Mouse (Mus musculus) left cerebral cortex, postnatal 10 days (tissue): ENCODE data around the gene Cabp4. TPM values are rescaled to one million over a fixed set of nuclear protein-coding genes. Genes with fewer than 3 reads are reported as not detected.

ENCODE experiments used
- DNase-seq, 2 experiments: peaks; one replicate each; pipeline ENCODE4 v3.0.0; 2021 to 2022; ENCODE audit warnings: low spot score in 2 of 2, mixed read lengths in 1 of 2; ENCODE audit errors: extremely low spot score in 1 of 2
- intact Hi-C: fragments of 180-260 bp; cut with DNase I; formaldehyde crosslinking; loops from one replicate; pipeline ENCODE4 v1.15.1; 2025
- total RNA-seq, 2 experiments: library from RNA; stranded (reverse); gene quantifications; 2 replicates each; pipeline ENCODE4 v1.2.3; 2021

Gene Cabp4
- under 1 TPM in 1 of 2 experiments, not detected in 1; 0.24 TPM for total RNA-seq

GRCm38 (mm10) chr19:4143759-4144268 is at the start of gene Cabp4:
Gene Cabp4 (minus strand): TSS chr19:4144033.
- no peak for DNase-seq
- intact Hi-C loops, result no loop called here

GRCm38 (mm10) chr19:4193129-4193528 is 49.3 kb upstream of the Cabp4 start:
- DNase-seq, result no peak
- intact Hi-C loops, result no loop called here

DNA sequence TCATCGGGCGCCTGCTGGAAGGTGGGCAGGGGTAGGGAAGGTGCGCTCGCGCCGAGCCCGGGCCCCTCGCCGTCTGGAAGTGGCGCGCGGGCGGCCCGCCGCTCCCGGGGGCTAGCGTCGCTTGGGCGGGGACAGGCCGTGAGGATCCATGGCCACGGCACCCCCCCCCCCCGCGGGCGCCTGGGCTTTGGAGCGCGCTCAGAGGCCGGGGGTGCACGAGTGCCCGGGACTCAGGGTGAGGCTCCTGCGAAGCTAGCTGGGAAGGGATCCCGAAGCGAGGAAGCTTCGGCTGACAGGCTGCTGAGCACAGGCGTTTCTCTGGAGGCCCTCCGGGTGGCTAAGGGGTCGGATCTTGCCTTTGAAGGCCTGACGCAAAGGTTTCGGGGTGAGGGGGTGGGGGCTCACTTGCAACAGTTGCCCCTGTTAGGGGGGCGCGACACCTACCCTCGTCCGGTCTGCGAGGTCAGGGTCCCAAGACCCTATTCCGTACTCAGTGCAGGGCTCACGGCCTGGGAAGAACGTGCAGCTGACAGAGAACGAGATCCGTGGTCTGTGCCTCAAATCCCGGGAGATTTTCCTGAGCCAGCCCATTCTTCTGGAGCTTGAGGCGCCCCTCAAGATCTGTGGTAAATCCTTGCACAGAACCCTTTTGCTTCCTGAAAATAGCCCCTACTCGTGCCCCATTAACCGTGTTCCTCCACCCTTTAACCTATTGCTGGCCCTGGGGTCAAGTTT is 48.6 kb upstream of the Cabp4 start:
- intact Hi-C loops, result no loop called here
- no peak for DNase-seq

DNA sequence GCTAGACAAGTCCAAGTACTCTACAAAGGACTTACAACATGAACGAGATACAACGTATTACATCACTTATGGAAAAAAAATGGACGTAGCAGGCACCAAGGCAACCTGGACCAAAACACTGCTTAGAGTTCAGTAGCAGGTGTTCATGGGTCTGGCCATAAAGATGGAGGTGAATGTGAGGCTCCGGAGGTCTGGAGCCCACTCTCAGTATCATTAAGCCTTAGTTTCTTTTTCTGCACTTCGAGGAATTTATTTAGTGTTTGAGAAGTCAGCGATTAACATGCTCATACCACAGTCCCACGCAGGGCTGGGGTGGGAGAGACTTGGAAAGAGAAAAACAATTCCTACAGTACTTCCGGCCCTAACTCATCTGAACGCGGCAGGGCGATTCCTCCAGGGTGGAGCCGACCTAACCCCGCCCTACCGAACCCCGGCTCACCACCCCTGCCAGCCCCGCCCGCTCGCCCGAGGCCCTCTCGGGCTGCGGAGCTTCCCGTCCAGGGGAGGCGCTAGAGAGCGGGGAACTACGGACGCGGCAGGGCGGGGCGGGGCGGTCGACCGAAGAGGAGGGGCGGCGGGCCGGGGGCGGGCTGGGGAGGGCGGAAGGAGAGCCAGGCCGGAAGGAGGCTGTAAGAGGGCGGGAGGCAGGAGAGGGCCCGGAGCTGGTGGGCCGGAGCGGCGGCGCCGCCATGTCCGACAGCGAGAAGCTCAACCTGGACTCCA is 47.9 kb upstream of the Cabp4 start, which contains the start of gene Ppp1ca:
TSS of gene Ppp1ca (plus strand) at position 538 of the 723 bp plus-strand sequence.
- intact Hi-C loops, result no loop called here
- DNase-seq, result peak; percentile 88 to 97

GRCm38 (mm10) chr19:4190831-4191334 is 47.0 kb upstream of the Cabp4 start, which contains the start of gene Tbc1d10c:
Gene Tbc1d10c (minus strand): TSS chr19:4191284.
- DNase-seq, result peak in 1 of 2 experiments; percentile 48
- intact Hi-C loops, result no loop called here

DNA sequence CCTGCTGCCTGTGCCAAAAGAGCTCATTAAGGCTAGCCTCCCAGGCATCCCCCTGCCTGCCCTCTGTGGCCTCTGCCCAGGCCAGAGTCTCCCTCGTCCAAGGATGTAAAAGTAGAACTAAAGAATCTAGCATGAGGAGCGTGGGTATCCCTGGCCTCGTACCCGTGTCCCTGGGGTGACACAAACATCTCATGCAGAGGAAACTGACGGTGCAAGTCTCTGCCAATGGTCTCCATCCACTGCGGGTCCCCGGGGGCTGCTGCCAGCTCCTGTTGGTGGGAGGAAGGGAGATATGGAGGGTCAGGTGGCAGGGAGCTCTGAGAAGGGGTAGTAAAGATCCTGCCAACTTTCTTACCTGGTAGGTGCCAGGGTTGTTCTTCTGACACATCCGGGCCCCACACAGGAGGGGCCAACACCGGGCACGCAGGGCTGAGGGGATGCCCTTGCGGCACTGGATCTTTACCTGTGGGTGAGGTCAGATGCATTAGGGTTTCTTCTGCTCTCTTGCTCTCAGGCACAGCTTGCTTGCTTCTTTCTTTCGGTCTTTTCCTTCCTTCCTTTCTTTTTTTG is 45.3 kb upstream of the Cabp4 start:
- intact Hi-C loops, result no loop called here
- DNase-seq, result no peak

GRCm38 (mm10) chr19:4187303-4187702 is 43.5 kb upstream of the Cabp4 start:
- no peak for DNase-seq
- intact Hi-C loops, result no loop called here

DNA sequence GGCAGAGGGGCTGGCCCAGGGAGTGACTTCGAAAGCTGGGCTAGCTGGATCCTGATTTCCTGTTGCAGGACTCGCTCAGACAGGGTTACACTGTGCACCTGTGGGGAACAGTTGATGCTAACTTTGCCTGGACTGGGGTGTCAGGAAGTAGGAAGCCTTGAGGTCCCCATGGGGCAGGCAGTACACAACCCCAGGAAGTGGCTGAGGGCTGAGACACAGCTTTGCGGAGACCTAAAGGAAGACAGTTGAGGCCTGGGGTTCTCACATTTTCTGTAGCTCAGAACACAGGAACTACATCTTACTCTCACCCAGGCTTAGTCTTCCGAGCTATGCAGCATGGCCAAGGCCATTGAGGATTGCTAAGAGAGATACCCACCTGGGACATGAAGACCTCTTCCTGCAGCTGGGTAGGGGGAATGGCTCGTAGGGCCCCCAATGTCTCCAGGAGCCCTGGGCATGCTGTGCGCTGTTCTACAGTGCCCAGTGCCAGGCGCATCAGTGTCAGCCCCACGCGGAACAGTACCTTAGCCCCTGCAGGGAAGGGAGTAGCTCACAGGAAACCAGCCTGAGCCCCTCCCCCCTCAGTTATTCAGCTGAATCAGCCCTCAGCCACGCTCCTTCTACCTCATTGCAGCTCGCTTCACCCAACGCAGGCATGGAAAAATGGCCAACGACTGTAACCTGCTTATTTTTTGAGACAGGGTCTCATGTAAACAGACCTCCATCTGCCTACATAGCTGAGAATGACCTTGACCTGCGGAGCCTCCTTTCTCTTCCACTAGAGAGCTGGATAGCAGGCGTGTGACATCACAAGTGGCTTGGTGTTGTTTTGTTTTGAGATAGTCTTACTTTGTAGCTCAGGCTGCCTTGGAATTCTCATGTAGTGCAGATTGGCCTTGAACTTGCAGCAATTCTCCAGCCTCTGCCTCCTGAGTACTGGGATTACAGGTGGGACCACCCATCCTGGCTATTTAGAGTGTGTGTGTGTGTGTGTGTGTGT is 41.4 kb upstream of the Cabp4 start:
- intact Hi-C loops, result no loop called here
- DNase-seq, result peak in 1 of 2 experiments; percentile 63

DNA sequence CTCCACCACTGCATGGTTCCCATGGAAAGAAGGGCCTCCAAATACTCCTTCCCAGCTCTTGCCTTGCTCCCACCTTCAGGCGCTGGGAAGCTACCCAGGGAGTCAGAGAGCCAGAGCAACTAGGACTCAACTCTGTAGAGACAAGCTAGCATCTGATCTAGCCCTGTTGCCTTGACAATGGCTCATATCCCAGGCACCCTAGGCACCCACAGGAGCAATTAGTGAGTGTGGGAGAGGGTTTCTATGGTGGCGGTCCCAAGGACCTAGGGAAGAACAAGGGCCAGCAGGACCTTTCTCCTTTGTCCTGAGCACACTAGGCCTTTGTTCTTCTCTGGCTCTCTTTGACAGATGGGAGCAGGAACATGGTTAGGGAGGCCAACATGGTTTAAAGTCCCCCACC is 39.9 kb upstream of the Cabp4 start:
- no peak for DNase-seq
- intact Hi-C loops, result no loop called here

DNA sequence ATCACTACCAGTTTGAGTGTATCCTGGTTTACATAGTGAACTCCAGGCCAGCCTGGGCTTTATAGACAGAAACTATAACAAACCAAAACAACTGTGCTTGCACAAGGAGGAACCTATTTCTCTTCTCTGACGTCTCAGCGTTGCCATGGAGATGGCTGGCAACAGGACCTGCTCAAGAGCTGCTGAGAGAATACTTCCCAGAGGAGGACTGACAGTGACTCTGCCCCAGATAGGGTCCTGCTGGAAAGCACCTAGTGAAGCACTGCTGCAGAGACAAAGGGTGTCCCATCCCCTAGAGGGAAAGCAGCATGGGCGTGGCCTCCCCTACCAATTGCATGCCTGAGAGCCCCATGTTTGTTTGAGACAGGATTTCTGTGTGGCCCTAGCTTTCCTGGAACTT is 38.1 kb upstream of the Cabp4 start:
- peak; percentile 80 to 82 for DNase-seq
- intact Hi-C loops, result no loop called here

DNA sequence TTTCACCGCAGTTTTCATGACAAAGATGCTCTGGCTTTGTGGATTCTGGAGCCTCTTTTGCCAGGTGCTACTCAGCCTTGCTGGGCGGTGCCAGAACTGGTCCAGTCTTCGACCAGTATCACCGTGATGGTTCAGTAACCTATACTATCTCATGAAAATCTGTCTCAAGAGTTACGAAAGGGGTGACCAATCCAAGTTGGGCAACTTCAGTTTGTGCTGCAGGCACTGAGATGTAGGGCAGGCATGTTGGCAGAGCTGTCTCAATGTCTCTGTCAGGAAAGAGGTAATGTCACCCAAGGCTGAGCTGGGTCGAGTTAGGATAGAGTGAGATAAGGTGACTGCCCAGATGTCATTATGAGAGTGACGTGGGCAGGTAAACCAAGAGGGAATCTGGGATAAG is 36.6 kb upstream of the Cabp4 start:
- no peak for DNase-seq
- intact Hi-C loops, result no loop called here

DNA sequence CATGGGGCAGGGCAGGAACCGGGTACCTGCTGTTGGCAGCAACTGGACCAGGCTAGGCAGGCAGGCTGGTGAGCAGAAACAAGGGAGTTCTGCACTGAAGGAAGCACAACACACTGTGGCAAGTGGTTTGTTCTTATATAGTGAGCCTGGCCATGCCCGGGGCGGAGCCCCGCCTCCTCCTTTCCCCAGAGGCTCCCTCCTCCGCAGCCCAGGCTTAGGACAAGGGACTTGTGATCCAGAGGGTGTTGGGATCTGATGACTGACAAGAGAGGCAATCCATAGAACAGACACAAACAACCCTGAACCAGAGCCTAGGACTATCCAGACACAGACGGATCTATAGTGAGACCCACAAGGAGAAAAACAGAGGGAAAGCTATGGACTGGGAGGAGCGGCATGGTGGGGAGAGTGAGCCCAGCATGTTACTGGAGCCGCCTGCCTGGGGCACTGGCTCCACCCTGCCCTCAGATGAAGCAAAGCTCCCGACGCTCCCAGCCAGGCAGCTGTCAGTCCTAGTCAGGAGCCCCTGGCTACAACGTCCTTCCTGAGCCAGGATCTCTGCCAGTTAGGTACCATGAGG is 31.6 kb upstream of the Cabp4 start, which contains the start of gene Carns1:
TSS of gene Carns1 (minus strand) at position 112 of the 580 bp plus-strand sequence.
- intact Hi-C loops, result no loop called here
- DNase-seq, result peak in 1 of 2 experiments; percentile 57

DNA sequence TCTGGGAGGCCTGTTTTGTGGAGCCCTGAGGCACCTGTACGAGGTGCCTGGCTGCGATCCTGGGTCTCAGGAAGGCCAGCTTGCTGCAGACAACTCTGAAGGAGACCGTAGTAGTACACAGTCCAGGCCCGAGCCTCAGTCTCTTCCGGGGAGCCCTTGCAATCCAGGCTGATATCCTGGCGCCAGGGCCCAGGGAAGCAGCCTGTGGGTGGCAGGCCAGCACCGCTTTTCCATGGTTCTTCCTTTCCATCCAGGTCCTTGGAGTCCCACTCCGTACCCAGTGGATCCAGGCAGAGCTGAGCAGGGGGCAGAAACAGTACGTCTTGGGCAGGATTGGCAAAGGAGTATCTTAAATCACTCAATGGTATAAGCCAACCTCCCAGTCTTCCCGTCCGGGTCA is 29.1 kb upstream of the Cabp4 start:
- DNase-seq, result no peak
- intact Hi-C loops, result no loop called here

DNA sequence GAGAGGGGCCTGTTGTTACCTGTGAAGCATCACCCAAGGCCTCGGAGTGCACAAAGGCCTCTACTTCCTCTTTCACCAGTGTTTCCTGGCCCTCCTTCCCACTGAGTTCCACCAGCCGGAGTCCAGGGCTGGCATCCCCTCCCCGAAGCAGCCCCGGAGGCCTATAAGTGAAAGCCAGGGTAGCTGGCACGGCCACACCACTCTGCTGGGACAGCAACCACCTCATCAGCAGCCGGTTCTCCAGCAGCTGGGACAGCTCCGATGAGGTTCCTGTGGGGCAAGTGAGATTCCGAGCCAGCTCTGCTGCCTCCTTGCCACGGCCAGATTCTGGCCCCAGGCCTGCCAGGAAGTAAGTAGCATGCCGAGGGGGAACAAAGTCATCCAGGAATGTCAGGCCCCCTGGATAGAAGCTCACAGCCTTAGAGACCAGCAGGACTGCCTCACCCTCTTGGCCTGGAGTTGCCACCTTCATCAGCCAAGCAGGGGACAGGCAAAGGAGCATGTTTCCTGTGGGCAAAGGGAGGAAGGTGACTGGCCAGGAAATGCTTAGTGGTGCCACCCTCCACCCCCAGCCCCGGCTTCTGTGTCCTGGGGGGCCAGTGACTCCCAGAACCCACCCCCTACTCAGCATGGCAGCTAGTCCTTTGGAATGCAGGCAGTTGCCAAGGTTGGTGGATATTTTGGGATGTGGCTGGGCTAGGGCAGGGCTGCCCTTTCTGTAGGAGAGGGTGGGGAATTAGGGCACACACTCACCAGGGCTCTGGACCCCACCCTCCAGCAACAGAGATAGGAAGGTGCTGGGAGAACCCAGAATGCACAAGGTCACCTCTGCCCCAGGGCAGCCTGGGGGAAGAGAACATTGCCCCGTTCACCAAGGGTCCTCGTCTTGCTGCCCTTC is 27.8 kb upstream of the Cabp4 start:
- intact Hi-C loops, result no loop called here
- peak in 1 of 2 experiments; percentile 39 for DNase-seq

- intact Hi-C loops, result no loop called here
Measured at GRCm38 (mm10) chr19:4170723-4171392, 27.0 kb upstream of the Cabp4 start.

DNA sequence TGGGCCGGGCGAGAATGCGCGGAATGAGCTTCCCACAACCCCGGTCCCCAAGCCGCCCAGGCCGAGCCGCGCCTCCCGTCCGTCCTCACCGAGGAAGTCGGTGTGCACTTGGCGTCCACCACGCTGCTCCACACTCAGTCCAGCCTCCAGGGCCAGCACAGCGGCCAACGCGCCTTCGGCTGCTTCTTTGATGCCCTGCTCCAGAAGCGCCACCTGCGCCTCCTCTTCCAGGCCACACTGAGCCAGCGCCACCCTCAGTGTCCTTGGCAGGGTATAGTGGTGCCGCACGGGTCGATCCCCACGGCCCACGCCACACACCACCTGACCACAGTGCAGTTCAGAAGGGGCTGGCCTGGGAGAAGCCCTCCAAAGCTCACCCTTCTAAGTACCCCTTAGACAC is 26.0 kb upstream of the Cabp4 start:
- intact Hi-C loops, result no loop called here
- no peak for DNase-seq

More at GRCm38 (mm10) chr19:4170723-4171392, 27.0 kb upstream of the Cabp4 start:
- no peak for DNase-seq
